Mouse (Mus musculus): ENCODE measurements around the gene Gtf2h5.

Gtf2h5 gene

GRCm38 (mm10) chr17:6079287-6080122 is at the start of gene Gtf2h5, which contains the start of gene Serac1:
Gene Gtf2h5, plus strand, starts transcription at chr17:6079786.
Gene Serac1, minus strand, starts transcription at chr17:6079741.
- in situ Hi-C loops (cut with MseI, MboI): no loop called here

GRCm38 (mm10) chr17:6035661-6036060 is 43.9 kb upstream of the Gtf2h5 start:
- in situ Hi-C loops (cut with MseI, MboI): no loop called here

- in situ Hi-C loops (cut with MseI, MboI): no loop called here
These were observed 43.1 kb upstream of the Gtf2h5 start for GRCm38 (mm10) chr17:6036458-6036857.

- in situ Hi-C loops (cut with MseI, MboI): no loop called here
These were observed 42.7 kb upstream of the Gtf2h5 start for GRCm38 (mm10) chr17:6036872-6037271.

GRCm38 (mm10) chr17:6037507-6037906 is 42.1 kb upstream of the Gtf2h5 start:
- in situ Hi-C loops (cut with MseI, MboI): no loop called here

GRCm38 (mm10) chr17:6052801-6053200 is 26.8 kb upstream of the Gtf2h5 start:
- in situ Hi-C loops (cut with MseI, MboI): no loop called here

GRCm38 (mm10) chr17:6054934-6055355 is 24.6 kb upstream of the Gtf2h5 start:
- in situ Hi-C loops (cut with MseI, MboI): no loop called here

- in situ Hi-C loops (cut with MseI, MboI): no loop called here
These were observed 16.8 kb upstream of the Gtf2h5 start for GRCm38 (mm10) chr17:6062793-6063192.

- in situ Hi-C loops (cut with MseI, MboI): no loop called here
These were observed 16.1 kb upstream of the Gtf2h5 start for GRCm38 (mm10) chr17:6063532-6063931.

- in situ Hi-C loops (cut with MseI, MboI): no loop called here
These were observed 13.6 kb upstream of the Gtf2h5 start for GRCm38 (mm10) chr17:6066021-6066420.

- in situ Hi-C loops (cut with MseI, MboI): no loop called here
These were observed 12.0 kb upstream of the Gtf2h5 start for GRCm38 (mm10) chr17:6067613-6068012.

GRCm38 (mm10) chr17:6069866-6070265 is 9.7 kb upstream of the Gtf2h5 start:
- in situ Hi-C loops (cut with MseI, MboI): no loop called here

- in situ Hi-C loops (cut with MseI, MboI): no loop called here
These were observed 6.2 kb upstream of the Gtf2h5 start for GRCm38 (mm10) chr17:6073405-6073804.

- in situ Hi-C loops (cut with MseI, MboI): no loop called here
These were observed 3.8 kb downstream of the Gtf2h5 start for GRCm38 (mm10) chr17:6083323-6083890.

- in situ Hi-C loops (cut with MseI, MboI): no loop called here
These were observed 12.0 kb downstream of the Gtf2h5 start for GRCm38 (mm10) chr17:6091604-6092003.

- in situ Hi-C loops (cut with MseI, MboI): no loop called here
These were observed 16.0 kb downstream of the Gtf2h5 start for GRCm38 (mm10) chr17:6095579-6095978.

GRCm38 (mm10) chr17:6097884-6098283 is 18.3 kb downstream of the Gtf2h5 start:
- in situ Hi-C loops (cut with MseI, MboI): no loop called here

GRCm38 (mm10) chr17:6102287-6102686 is 22.7 kb downstream of the Gtf2h5 start:
- in situ Hi-C loops (cut with MseI, MboI): no loop called here

GRCm38 (mm10) chr17:6103566-6103965 is 24.0 kb downstream of the Gtf2h5 start:
- in situ Hi-C loops (cut with MseI, MboI): no loop called here

- in situ Hi-C loops (cut with MseI, MboI): no loop called here
These were observed 26.9 kb downstream of the Gtf2h5 start, which contains the start of gene Tulp4 for GRCm38 (mm10) chr17:6106361-6107014. Gene Tulp4, plus strand, starts transcription at chr17:6106437.

GRCm38 (mm10) chr17:6107015-6107601 is 27.5 kb downstream of the Gtf2h5 start:
- in situ Hi-C loops (cut with MseI, MboI): no loop called here

- in situ Hi-C loops (cut with MseI, MboI): no loop called here
These were observed 28.6 kb downstream of the Gtf2h5 start for GRCm38 (mm10) chr17:6108175-6108574.

Data from mouse trophoblast stem cell (cell line).